Mouse (Mus musculus): ENCODE data around the gene Traf2.

DNA sequence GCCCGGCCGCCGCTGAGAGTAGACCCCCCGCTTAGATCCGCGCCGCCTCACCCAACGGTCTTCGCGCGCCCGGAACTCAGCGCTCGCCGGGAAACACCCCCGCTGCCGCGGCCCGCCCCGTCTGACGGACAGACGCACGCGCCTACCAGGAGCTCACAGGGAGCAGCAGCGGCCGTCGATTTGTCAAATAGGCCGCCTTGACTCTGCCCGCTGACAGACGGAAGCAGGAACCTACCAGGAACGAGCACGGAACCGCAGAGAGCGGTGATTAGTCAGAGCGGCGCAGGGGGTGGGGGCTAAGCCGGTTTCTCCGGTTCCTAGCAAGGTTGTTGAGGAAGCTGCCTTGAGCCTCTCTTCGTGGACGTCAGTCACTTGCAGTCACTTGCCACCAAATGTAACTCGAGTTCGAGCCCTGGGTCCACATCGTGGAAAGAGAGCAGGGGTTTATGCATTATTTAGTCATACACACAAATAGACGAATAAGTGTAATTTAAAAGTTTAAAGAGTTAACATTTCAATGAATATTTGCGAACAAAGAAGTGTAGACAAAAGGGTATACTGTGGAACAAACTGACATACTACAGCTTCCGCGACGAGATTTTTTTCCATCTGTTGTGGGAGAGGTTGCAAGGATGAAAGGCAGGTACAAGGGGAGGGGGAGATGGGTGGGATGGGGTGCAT lies at the start of gene Traf2:
- TF ChIP-seq CTCF (IDR thresholded peaks at IDR 0.05; ENCODE audit: low read depth) = no peak
- TF ChIP-seq EP300 (IDR thresholded peaks at IDR 0.05; ENCODE audit: low read depth) = no peak; the same call in 1 of the 2 replicates

Data from liver, postnatal 0 days (tissue).